Mouse (Mus musculus) neural tube, embryonic 14.5 days (tissue): ENCODE data around the gene Zfp385b. TPM values are rescaled to one million over a fixed set of nuclear protein-coding genes. Genes with fewer than 3 reads are reported as not detected.

ENCODE experiments used
- ATAC-seq: fragments of 200-750 bp; cut with Nextera tagmentation; 2 replicates; pipeline ENCODE4 v1.8.0; 2017; ENCODE audit warnings: low read depth, mild to moderate bottlenecking, moderate TSS enrichment, moderate library complexity
- H3K27ac ChIP-seq: fragments of 300-500 bp; sonication (generic); 2 replicates; pipeline ENCODE4 v1.5.1; 2014; ENCODE audit warnings: low read depth, mild to moderate bottlenecking, control low read depth, low read length, moderate library complexity, mixed read lengths
- H3K27me3 ChIP-seq: fragments of 300-500 bp; sonication (generic); 2 replicates; pipeline ENCODE4 v1.6.1; 2014; ENCODE audit warnings: low read length; ENCODE audit not compliant: control insufficient read depth, insufficient read depth
- H3K36me3 ChIP-seq: fragments of 300-500 bp; sonication (generic); 2 replicates; pipeline ENCODE4 v1.6.1; 2014; ENCODE audit warnings: low read length, mixed read lengths; ENCODE audit not compliant: control insufficient read depth, insufficient read depth
- H3K4me1 ChIP-seq: fragments of 300-500 bp; sonication (generic); 2 replicates; pipeline ENCODE4 v1.6.1; 2014; ENCODE audit warnings: low read length; ENCODE audit not compliant: control insufficient read depth, insufficient read depth
- H3K4me2 ChIP-seq: fragments of 300-500 bp; sonication (generic); 2 replicates; pipeline ENCODE4 v1.6.1; 2014; ENCODE audit warnings: mild to moderate bottlenecking, low read depth, low read length, control low read depth
- H3K4me3 ChIP-seq: fragments of 300-500 bp; sonication (generic); 2 replicates; pipeline ENCODE4 v1.5.1; 2014; ENCODE audit warnings: low read depth, low read length, control low read depth, mixed read lengths
- H3K9ac ChIP-seq: fragments of 300-500 bp; sonication (generic); replicated peaks from 2 replicates; pipeline ENCODE4 v1.6.1; 2014; ENCODE audit warnings: low read depth, mild to moderate bottlenecking, control low read depth, low read length, mixed read lengths
- H3K9me3 ChIP-seq: fragments of 300-500 bp; sonication (generic); 2 replicates; pipeline ENCODE4 v1.6.1; 2016; ENCODE audit warnings: low read length; ENCODE audit not compliant: control insufficient read depth
- WGBS: fragments of 180-500 bp; shearing (Covaris S2); extraction: QIAGEN DNeasy Blood & Tissue Kit; methylation state at CpG from one replicate; pipeline ENCODE4 v1.1.7; 2014; 5-methylcytosine and 5-hydroxymethylcytosine counted together
- polyA plus RNA-seq: library from polyadenylated mRNA; unstranded; fragments of >200 nt; fragmentation: Nextera tagmentation; extraction: Ambion mirVana; gene quantifications from 2 replicates; pipeline ENCODE4 v1.2.1, GENCODE M21; 2014

The Zfp385b gene
- polyA plus RNA-seq, 1 experiment from 2014 or later, result 18.4 TPM

DNA sequence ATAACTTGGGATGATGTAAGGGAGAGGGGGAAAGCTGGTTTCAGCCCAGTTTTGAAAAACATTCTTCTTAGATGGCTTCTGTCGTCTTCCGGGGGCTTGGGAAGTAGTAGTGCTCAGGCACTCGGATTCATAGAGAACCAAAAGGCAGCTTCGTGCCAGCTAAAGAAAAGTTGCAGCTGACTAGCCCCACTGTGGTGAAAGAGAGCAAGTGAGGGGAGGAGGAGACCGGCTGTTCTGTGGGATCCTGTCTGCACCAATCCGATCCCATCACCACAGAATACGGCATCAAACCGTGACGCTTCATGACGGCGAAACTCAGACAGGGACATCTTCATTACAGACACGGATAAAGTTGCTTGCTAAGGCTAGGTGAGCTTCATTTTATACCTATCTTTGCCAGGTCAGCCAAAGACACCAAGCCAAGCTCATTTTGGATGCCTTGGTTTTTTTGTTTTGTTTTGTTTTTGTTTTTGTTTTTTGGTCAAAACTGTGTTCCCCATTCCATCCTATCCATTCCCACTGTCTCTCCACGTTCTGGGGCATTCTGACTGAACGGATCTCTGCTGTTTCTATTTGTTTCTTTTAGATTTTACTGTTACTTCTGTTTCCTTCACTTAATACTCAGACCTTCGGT is 44.1 kb downstream of the Zfp385b start:
- 75% methylated on average over 15 of the region's 15 CpGs for WGBS
- no peak overlapping the region for H3K27ac ChIP-seq
- H3K9me3 ChIP-seq, result no peaks in the 10 kb centered on the region
- no peaks in the 10 kb centered on the region for H3K36me3 ChIP-seq
- H3K4me1 ChIP-seq, result peaks cover 2% of the 10 kb centered on the region; the same call in 1 of the 2 replicates
- no peak overlapping the region for H3K9ac ChIP-seq
- no peak overlapping the region for H3K4me3 ChIP-seq
- H3K4me2 ChIP-seq, result no peak overlapping the region; the same call in 1 of the 2 replicates
- H3K27me3 ChIP-seq, result no peaks in the 10 kb centered on the region
- no peak for ATAC-seq

- no peak for ATAC-seq
- Histone ChIP-seq H3K4me2 (no peak overlapping the region), H3K9ac (no peak overlapping the region), H3K9me3 (no peaks in the 10 kb centered on the region), H3K27me3 (no peaks in the 10 kb centered on the region), H3K27ac (no peak overlapping the region), H3K4me1 (no peaks in the 10 kb centered on the region), H3K4me3 (no peak overlapping the region), H3K36me3 (no peaks in the 10 kb centered on the region)
- WGBS, result 42% methylated on average over 8 of the region's 8 CpGs
Observed at GRCm38 (mm10) chr2:77770056-77770697, 49.3 kb downstream of the Zfp385b start.

- Histone ChIP-seq H3K9ac (no peak overlapping the region), H3K4me2 (no peak overlapping the region), H3K36me3 (no peaks in the 10 kb centered on the region), H3K27me3 (no peaks in the 10 kb centered on the region), H3K4me3 (no peak overlapping the region), H3K4me1 (no peaks in the 10 kb centered on the region), H3K9me3 (no peaks in the 10 kb centered on the region), H3K27ac (no peak overlapping the region)
- WGBS, result 61% methylated on average over 17 of the region's 17 CpGs
- no peak for ATAC-seq
Observed at GRCm38 (mm10) chr2:77768321-77768886, 51.0 kb downstream of the Zfp385b start.

DNA sequence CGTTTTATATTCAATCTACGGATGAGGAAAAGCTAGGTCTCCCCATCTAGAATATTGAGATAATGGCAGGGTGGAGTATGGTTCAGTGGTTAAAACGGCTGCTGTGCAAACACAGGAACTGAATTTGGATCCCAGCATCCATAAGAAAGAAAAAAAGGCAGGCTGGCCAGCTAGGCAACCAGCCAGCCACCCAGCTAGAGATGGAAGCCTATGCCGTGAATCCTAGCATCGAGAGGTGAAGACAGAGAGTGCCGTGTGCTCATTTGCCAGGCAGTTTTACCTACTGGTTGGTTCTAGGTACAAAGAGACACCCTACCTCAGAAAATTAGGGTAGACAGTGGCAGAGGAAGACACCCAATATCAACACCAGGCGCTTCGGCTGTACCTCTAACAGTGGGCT is 57.5 kb downstream of the Zfp385b start:
- H3K4me3 ChIP-seq, result no peak overlapping the region
- no peaks in the 10 kb centered on the region for H3K36me3 ChIP-seq
- H3K9me3 ChIP-seq, result no peaks in the 10 kb centered on the region
- no peak overlapping the region for H3K4me2 ChIP-seq
- H3K9ac ChIP-seq, result no peak overlapping the region
- WGBS, result 95% methylated on average over 8 of the region's 8 CpGs
- no peak overlapping the region for H3K27ac ChIP-seq
- H3K27me3 ChIP-seq, result no peaks in the 10 kb centered on the region
- H3K4me1 ChIP-seq, result no peaks in the 10 kb centered on the region
- no peak for ATAC-seq

GRCm38 (mm10) chr2:77758403-77759071 is 60.9 kb downstream of the Zfp385b start:
- no peaks in the 10 kb centered on the region for H3K36me3 ChIP-seq
- no peak overlapping the region for H3K4me2 ChIP-seq
- no peak overlapping the region for H3K4me3 ChIP-seq
- H3K27ac ChIP-seq, result no peak overlapping the region
- H3K9me3 ChIP-seq, result no peaks in the 10 kb centered on the region
- no peak overlapping the region for H3K9ac ChIP-seq
- ATAC-seq, result no peak
- H3K27me3 ChIP-seq, result no peaks in the 10 kb centered on the region
- H3K4me1 ChIP-seq, result no peaks in the 10 kb centered on the region
- 75% methylated on average over 15 of the region's 15 CpGs for WGBS

DNA sequence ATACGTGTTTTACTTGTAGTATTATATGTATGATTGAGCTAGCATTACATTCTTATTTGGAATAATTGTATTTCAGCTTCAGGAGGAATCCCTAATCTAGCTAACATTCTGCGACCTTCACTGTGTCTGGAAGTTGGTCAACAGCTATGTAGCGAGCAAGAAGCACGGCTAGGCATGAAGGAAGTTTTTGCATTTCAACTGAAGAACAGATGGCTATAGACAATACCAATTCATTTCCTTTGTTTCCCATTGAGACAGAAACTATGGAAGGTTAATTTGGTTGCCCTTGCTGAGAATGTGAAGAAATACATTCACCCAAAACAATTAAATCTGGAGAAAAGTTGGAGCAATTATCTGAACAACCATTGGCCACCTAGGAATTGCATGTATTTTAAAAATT is 66.9 kb downstream of the Zfp385b start:
- H3K9ac ChIP-seq, result no peak overlapping the region
- no peak overlapping the region for H3K4me2 ChIP-seq
- no peaks in the 10 kb centered on the region for H3K36me3 ChIP-seq
- no peak overlapping the region for H3K27ac ChIP-seq
- WGBS, result 51% methylated on average over 4 of the region's 4 CpGs
- no peaks in the 10 kb centered on the region for H3K27me3 ChIP-seq
- ATAC-seq, result no peak
- H3K4me1 ChIP-seq, result no peaks in the 10 kb centered on the region
- no peaks in the 10 kb centered on the region for H3K9me3 ChIP-seq
- no peak overlapping the region for H3K4me3 ChIP-seq

DNA sequence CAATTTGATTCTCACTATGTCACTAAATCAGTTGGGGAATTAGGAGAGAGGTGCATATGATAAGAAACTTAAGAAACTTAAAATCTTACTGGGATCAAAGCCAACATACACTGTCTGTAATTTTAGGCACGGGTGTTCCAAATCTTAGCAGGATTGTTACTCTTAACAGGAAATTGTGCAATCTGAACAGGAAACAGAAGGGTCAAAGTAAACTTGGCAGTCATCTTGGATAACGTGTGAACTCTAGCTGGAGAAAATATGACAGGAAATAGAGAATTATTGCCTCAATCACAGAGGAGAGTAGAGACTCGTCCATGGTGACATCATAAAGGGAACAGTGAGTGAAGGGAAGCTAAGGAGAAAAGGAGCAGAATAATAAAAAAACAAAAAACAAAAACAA is 69.8 kb downstream of the Zfp385b start:
- no peaks in the 10 kb centered on the region for H3K36me3 ChIP-seq
- no peaks in the 10 kb centered on the region for H3K4me1 ChIP-seq
- H3K9me3 ChIP-seq, result no peaks in the 10 kb centered on the region
- no peak overlapping the region for H3K4me2 ChIP-seq
- no peak overlapping the region for H3K4me3 ChIP-seq
- no peak overlapping the region for H3K9ac ChIP-seq
- 66% methylated on average over 3 of the region's 3 CpGs for WGBS
- ATAC-seq, result no peak
- no peak overlapping the region for H3K27ac ChIP-seq
- no peaks in the 10 kb centered on the region for H3K27me3 ChIP-seq

GRCm38 (mm10) chr2:77746417-77746816 is 73.0 kb downstream of the Zfp385b start:
- no peak overlapping the region for H3K4me3 ChIP-seq
- WGBS, result 86% methylated on average over 5 of the region's 5 CpGs
- no peak for ATAC-seq

DNA sequence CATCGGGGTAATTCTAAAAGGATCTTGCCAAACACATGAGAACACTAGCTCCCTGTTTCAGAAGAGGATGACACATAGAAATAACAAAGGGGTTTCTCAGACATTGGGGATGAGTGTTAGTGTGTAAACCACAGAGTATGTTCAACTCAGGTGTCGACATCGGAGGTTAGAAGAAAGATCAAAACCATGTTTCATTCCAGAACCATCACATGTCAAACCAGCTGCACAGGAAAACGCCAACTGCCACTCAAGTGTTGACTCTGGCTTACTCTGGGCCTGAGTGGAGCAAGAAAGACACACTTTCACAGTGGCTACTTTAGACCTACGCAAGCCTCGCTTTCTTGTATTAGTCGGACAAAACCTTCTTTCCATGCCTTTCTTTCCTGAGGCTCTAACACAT is 74.2 kb downstream of the Zfp385b start:
- no peak overlapping the region for H3K27ac ChIP-seq
- H3K9me3 ChIP-seq, result no peaks in the 10 kb centered on the region
- no peak overlapping the region for H3K4me2 ChIP-seq
- no peak overlapping the region for H3K9ac ChIP-seq
- H3K36me3 ChIP-seq, result no peaks in the 10 kb centered on the region
- WGBS, result 94% methylated on average over 7 of the region's 7 CpGs
- H3K4me3 ChIP-seq, result no peak overlapping the region
- no peak for ATAC-seq
- H3K4me1 ChIP-seq, result no peaks in the 10 kb centered on the region
- no peaks in the 10 kb centered on the region for H3K27me3 ChIP-seq

More at GRCm38 (mm10) chr2:77746417-77746816, 73.0 kb downstream of the Zfp385b start:
- Histone ChIP-seq H3K9ac (no peak overlapping the region), H3K9me3 (no peaks in the 10 kb centered on the region), H3K36me3 (no peaks in the 10 kb centered on the region), H3K4me1 (no peaks in the 10 kb centered on the region), H3K27me3 (no peaks in the 10 kb centered on the region), H3K4me2 (no peak overlapping the region), H3K27ac (no peak overlapping the region)
